Mouse (Mus musculus): ENCODE data around the gene Olfr338.
"Not testable (repeated sequence)": the region's sequence is repeated elsewhere in the genome, so short reads cannot be mapped to it uniquely, and the experiment has no call there.

Gene Olfr338

GRCm38 (mm10) chr2:36373219-36373618 lies at the start of gene Olfr338:
TSS of gene Olfr338 (plus strand) at chr2:36373519.
- ATAC-seq (ENCODE audit: insufficient number of reproducible peaks, low FRiP score, low TSS enrichment), result no peak

- ATAC-seq (ENCODE audit: insufficient number of reproducible peaks, low FRiP score, low TSS enrichment), result not testable (repeated sequence)
These were observed 41.9 kb downstream of the Olfr338 start for GRCm38 (mm10) chr2:36415174-36415573.

DNA sequence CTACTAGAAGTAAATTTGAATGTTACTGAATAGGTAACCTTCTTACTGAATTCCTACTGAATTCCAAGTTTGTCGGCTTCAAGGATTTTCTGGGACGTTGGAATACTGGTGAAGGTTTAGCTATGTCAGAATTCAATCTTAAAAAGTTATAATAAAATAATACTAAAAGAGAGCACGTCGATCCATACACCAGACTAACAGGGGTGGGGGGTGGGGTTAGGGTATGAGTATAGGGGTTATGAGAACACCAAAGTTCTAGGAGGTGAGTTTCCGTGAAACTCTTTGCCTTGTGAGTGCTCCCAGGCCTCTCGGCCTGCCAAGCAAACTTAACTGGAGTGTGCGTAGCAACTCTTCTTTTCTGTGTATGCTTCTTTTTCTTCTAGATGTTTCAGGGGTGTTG lies 42.3 kb downstream of the Olfr338 start:
- not testable (repeated sequence) for ATAC-seq (ENCODE audit: insufficient number of reproducible peaks, low FRiP score, low TSS enrichment)

- no peak for ATAC-seq (ENCODE audit: insufficient number of reproducible peaks, low FRiP score, low TSS enrichment)
These were observed 45.3 kb downstream of the Olfr338 start, which contains the start of gene Olfr339 for GRCm38 (mm10) chr2:36418647-36419046. TSS of gene Olfr339 (plus strand) at chr2:36418947.

Data from cerebellum, adult (tissue).